Mouse (Mus musculus) T-cell, adult 2 months (primary cell): ENCODE data around the gene Pex26.

Source experiments
- DNase-seq: peaks from one replicate; pipeline ENCODE4 v3.0.0; 2022; ENCODE audit warnings: low spot score

The Pex26 gene

DNA sequence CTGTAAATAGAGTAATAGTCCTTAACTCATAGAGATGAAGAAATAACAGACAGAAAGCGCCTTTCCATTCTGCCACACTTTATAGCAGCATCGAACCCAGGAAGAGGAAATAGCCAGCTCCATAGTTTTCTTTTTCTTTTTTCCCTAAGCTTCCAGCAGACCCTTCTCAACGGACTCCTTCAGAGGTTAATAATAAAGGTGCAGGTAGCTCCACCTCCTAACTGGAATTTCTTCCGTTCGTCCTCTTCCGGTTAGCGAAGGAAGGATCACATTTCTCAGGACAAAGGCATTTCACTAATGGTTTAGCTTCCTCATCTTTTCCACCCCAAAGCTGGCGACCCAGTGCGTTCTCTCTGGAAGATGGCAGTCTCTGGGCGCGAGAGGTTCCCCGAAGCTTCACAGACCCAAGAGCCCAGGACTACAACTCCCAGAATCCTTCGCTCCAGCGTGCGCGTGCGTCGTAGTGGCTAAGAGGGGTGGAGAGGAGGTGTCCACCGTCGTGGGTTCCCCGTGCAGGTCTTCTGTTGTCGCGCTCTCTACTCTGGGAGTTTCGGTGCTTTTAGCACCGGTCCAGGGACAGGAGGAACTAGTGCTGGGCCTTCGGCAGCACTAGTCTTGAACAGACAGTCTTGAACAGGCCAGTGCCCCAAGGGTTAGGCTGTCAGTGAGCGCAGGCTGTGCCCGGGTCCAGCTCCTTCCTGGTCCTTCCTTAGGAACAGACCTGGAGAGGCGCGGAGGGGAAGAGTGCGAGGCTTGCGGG, at the start of gene Pex26:
Pex26 (plus strand) TSS at position 254 of the 760 bp plus-strand sequence.
- peak; percentile 95 for DNase-seq

DNA sequence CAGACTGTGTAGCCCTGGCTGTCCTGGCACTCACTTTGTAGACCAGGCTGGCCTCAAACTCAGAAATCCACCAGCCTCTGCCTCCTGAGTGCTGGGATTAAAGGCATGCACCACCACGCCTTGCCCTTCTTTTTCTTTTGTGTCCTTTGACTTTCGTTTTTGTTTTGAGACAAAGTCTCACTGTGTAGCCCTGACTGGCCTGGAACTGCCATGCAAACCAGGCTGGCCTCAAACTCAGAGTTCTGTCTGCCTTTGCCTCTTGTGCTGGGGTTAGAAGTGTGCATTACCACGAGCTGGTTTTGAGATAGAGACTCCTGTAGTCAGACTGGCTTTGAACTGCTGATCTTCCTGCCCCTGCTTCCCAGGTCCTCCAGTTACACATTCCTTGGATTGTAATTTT, 49.2 kb upstream of the Pex26 start:
- no peak for DNase-seq

DNA sequence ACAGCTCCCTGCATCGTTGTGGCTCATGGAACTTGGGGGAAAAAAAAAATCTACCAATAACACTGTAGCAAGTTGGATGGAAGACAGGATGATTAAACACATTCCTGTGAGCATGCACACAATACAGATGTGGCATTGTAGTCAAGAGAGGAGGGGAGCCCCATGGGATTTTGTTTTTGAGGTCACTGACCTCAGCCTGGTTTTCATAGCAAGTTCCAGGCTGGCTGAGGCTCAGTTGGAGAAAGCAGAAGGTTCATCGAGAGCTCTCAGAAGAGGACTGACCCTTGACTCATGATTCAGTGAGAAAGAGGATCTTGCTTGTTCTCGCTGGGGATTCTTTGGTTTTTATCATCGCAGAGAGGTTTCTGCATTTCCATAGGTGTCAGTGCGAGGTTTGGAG, 48.6 kb upstream of the Pex26 start:
- no peak for DNase-seq

DNA sequence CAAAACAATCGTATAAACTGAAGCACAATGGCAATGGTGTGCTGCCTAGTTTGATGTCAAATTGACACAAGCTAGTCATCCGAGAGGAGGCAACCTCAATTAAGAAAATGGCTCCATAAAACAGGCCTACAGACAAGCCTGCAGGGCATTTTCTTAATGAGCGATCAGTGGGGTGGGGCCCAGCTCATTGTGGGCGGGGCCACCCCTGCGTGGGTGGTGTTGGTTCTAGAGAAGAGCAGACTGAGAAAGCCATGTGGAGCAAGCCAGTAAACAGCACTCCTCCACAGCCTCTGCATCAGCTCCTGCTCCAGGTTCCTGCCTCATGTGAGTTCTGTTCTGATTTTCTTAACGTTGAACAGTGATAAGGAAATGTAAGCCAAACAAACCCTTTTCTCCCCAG, 46.2 kb upstream of the Pex26 start:
- DNase-seq, result no peak

DNA sequence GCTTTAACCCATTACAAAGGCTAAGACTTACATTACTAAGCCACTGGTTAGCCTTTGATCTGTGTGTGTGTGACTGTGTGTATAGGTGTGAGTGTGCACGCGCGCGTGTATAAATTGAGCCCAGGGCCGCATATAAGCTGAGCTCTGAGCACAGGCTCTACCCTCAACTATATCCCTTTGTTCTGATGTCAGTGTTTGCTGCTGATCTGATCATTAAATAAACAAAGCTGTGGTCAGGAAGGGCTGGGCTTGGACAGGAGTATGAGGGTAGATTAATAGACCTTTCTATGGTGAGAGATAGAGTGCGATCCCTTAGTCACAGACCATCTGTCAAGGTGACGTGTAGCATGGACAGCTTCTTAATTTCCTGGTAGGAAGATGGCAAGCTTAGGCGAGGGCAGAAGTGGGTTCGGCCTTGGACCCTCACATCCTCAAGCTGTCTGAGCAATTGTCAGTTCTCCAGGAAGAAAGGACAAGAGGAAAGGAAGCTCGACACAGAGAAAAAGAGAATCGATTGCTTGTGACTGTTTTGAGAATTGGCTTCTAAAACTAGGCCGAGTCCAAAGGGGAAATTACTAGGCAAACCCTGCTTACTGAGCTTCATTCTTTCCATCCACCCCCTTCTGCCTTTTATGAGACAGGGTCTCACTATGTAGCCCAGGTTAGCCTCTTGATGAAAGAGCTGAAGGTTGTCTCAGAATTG, 45.0 kb upstream of the Pex26 start:
- DNase-seq, result no peak

DNA sequence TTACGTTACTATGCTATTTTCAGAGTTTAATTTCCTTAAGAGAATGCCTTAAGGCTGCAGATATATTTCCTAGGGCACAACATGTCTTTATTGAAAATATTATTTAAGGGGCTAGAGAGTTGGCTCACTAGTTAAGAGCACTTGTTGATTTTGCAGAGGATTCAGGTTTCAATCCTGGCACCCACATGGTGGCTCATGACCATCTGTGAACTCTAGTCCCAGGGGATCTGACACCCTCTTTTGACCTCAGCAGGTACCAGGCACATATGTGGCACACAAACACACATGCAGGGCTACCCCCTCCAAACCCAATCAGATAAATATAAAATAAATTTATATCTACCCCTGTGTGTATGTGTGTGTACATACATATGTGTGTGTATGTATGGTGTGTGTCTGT, 44.2 kb upstream of the Pex26 start:
- DNase-seq, result no peak

DNA sequence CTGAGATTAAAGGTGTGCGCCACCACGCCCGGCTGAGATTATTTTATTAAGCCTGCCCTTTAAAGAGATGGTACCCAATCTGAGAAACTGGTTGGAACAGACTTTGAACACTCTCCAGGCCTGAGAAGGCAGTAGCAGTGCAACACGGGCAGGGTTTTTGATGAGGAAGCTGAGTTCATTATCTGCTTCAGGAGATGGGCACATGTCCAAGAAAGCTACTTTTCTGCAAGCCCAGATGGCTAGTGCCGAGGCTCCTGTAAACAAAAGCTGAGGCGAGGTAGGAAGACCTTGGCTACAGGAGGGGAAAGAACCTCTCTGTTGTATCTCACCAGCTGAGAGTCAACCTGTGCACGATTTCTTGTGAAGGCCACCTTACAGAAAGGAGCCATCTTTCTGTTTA, 41.2 kb upstream of the Pex26 start:
- DNase-seq, result no peak

DNA sequence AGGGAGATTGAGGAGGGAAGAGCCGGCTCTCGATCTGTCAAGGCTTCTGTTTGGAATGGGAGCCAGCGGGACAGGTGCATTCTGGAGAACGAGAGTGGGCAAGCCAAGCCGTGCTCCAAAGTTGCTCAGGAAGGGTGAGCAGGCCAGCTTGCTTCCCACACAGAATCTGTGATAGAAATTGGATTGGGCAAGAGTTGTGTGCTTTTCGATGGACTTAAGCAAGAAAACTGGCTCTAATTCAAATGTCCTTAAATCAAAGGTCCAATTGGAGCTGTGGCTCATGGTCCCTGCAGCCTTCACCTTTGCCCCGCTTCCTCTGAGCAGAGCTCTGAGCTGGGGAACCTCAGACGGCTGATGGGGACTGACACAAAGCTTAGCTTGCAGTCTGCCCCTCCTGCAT, 40.0 kb upstream of the Pex26 start:
- no peak for DNase-seq

DNA sequence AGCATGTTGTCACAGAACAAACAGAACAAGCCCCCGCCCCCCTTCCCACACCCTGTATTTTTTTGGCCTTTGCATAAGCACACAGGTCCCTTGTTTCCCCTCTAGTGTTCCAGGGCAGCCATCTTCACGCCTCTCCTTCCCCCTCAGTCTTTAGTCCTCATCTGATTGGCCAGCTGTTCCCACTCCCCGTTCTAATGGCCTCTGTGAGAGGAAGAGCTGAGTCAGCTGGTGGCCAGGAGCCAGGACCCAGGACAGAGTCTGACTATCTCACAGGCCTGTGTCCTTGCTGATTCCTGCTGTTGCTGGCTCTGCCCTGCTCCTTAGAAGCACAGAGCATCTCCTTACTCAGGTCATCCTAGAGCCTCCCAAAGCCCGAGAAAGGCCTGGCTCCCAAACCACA, 39.4 kb upstream of the Pex26 start:
- DNase-seq, result no peak

DNA sequence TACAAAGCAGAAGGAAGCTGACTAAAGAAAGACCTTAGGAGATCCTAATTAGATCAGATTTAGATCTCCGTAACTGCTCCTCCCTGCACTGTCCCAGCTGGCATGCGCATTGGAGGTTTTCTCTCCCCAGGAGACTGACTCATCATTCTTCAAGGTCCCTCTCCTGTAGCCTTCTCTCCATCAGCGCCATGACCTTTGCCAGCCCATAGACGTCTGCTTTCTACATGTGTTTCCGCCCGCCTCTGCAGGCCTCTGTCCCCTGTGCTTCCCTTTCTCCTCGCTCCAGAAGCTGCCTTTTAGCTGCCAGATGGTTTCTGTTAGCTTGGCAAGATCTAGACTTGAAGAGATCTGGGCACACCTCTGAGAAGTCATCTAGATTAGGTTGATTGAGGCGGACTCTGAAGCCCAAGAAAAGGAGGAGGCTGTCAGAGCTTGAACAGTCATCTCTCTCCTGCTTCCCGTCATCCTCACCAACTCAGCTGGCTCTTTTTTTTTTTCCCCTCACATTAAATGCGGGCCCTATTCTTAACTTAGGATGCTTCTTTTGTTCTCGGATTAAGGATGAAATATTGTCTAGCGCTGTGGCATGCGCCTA, 38.4 kb upstream of the Pex26 start:
- no peak for DNase-seq

DNA sequence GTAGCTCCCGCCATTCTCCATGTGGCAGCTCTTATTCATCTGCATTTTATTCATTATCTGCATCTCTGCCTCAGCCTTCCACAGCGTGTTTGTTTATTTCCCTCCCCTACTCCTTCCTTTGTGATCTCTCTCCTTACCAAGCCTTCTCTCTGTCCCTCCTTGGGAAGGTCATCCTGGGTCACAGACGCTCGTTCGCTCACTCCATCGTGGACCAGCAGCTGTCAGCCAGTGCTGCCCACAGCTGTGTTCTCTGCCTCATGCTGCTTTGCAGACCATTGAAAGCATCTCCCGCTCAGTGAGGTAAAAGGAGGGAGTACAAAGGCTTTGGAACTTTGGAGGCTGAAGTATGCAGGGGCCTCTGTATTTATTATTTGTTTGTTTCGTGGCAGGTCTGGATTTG, 37.6 kb upstream of the Pex26 start:
- DNase-seq, result no peak

DNA sequence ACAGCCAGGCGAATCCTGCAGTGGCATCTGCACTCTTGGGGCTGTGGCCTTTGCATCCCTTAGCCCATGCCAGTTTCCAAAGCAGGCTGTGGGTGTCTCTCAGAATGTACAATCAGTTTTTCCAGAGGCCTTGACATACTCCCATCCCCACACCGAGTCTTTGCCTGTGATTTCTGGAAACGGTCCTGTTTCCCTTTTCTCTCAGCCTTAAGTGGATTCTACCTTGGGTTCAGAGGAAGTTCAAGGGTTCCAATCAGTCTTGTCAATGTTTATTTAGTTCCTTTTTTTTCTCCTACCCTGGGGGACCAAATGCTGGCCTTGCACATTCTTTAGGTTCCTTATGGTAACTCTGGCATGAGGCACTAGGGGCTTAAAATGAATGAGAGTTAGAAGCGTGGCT, 36.7 kb upstream of the Pex26 start:
- no peak for DNase-seq

DNA sequence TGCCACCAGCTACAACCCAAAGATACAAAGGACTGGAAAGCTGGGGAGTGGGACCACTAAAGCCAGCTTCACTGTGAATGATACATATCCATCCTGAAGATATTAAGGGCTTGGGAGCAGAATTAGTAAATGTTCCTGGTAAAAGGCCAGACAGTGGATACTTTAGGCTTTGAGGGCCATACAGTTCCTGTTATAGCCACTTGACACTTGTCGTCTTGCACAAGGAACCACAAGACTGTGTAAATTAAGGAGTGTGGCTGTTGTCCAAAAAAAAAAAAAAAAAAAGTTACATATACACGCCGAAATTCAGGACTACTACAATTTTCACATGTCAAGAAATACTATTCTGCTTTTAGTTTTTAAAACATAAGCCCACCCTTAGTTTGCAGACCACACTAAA, 35.1 kb upstream of the Pex26 start:
- no peak for DNase-seq

DNA sequence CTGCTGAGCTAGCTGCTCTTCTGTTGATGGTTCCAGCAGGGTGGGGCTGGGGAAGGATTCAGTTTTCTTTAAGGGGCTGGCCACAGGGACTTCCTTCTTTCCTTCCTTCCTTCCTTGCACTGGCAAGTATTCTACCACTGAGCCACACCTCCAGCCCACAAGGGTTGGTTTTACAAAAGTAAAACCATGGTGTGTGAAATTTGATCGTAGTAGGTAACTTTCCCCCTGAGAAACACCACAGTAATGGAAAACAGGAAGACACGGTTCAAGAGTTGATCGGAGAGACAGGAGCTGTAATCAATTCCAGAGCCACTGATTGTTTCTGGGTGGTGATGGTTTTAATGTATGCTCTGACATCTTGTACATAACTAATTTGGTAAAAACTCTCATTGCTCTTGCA, 34.0 kb upstream of the Pex26 start:
- no peak for DNase-seq

DNA sequence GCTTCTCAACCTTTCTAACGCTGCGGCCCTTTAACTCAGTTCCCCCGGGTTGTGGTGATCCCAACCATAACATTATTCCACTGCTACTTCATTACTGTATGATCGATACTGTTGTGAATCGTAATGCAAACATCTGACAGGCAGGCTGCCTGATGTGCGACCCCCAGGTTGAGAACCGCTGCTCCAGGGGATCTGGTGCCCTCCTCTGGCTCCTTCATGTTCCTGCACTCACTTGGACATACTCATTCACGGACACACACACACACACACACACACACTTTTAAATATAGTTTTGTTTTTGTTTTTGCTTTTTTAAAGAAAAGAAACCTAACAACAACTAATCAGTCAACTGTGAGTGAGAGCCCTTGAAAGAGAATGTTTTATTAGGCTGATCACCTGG, 33.3 kb upstream of the Pex26 start:
- DNase-seq, result no peak

DNA sequence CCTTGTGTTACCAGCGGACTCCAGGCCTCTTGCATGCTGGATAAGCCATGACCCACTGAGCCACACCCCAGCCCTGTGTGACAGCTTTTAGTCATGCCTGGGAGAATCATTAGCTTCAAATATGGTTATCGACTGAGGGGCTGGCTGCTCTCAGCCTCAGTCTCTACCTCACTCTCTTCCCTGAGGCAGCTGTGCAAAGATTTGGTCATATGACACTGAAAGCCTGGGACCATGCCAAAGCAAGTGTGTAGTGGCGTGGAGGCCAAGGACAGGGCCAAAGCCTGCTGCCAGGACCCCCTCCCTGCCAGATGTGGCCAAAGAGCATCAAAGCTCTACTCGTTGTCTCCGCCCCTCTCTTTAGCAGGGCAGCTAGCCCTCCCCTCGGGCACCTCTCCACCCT, 31.7 kb upstream of the Pex26 start:
- no peak for DNase-seq

DNA sequence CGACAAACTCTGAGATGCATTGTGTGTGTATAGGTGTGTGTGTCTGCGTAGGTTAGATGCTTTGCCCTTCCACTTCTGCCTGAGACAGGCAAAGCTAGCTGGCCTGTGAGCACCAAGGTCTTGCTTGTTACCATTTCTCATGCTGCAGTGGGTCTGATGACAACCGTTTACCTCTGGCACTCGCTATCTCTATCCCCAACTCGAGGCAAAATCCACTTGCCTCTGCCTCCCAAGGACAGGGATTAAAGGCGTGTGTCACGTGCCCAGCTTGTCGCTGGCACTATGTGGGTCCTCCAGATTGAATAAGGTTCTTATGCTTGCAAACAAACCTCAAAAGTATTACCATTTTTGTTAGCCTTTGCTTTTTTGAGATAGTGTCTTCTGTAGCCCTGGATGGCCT, 30.3 kb upstream of the Pex26 start:
- no peak for DNase-seq

DNA sequence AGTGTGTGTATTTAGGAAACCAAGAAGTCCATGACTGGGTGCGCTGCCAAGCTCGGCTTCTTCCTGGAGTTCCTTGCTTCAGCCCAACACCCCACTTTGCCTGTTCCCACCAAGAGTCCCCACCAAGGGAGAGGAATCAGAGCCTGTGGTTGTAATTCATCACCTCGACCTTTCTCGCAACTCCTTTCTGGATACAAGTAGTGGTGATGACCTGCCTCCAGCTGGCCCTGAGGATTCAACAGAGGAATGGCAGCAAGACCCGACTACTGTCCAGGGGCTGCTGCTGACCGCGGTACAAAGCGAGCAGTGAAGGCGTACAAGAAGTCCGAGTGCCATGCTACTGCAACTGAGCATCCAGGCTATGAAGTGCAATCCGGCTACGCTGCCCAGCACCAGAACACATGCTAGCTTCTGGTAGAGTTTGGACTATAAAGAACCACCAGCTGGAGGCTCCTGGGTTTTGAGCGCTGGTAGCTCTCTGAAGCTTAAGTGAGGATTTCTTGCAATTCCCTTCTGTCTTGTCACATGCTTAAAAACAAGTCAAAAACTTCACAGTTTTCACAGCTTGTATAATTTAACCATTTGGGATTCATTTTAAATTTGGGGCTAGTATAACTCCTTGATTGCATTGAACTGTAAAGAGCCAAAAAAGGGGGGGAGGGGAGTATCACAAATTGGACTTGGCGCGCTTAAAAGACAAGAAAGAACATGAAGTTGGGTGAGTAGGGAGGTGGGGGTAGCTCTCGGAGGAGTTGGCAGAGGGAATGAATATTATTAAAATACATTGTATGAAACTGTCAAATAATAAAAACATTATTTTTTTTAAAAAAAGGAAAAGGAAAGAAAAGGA, 28.8 kb upstream of the Pex26 start:
- no peak for DNase-seq

DNA sequence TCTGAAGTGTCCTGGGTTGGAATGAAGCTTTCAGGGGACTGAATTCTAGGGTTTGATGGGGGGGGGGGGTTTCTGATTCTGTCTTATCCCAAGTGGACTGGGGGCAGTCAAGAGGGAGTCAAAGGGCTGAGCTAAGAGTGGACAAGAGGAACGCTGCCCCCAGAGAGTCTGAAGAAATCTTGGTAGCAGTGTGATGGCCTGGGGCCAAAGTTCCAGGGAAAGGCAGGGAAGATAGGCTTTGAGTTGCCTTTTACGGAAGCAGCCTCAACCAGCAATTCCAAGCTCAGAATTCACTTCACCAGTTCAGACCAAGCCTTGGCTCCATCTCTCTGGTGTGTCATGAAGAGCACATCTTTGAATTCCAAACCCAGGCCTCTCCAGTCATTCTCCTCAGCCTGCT, 27.4 kb upstream of the Pex26 start:
- no peak for DNase-seq

DNA sequence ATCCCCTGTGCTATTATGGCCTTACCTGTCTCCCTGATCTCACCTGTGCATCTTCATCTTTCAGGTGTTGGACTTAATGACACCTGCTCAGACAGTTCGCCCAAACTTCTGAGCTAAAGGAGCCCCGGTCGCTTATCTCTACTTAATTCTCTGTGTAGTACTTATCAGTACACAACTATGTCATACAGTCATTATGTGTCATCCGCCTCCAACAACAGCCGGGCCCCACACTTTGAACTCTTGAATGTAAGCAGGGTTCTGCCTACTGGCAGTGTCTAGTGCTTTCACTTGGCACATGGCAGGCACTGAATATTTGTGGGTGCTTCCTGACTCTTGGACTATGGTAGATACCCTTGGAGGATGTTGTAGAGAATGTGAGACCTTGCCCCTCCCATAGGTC, 23.9 kb upstream of the Pex26 start:
- no peak for DNase-seq

DNA sequence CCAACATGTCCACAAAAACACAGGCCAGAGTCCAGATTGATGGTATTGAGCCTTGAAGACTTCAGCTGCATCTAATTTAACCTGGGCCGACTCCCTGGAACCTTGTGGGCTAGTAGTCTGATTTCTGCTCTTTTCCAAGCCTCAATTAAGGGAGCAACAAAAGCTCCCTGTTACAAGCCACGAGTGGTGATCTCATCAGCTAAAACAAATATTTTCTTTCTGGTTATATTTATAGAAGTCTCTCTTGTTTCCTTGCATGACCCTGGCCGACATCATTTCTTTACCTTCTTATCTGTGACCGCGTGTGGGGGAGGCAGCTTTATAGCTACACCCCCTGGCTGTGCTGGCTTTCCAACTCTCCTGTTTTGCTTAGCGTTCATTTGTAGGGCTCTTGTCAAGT, 23.3 kb upstream of the Pex26 start:
- DNase-seq, result no peak

DNA sequence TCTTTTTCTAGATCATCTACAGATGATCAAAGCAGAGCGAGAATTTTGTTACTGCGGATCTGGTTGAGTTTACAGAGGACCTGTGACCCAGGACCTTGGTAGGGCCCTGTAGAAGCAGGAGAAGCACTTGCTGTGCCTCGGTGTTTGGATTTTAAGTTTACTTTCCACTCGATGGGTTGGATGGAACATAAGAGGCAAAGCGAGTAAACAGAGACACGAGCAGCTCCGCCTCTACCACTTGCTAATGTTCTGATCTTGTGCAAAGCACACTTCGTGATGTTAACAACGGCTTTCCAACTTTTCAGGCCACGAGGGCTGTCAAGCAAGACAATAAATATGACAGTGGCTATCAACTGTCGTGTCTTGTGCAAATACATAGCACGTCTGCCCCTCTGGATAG, 20.9 kb upstream of the Pex26 start:
- DNase-seq, result no peak

DNA sequence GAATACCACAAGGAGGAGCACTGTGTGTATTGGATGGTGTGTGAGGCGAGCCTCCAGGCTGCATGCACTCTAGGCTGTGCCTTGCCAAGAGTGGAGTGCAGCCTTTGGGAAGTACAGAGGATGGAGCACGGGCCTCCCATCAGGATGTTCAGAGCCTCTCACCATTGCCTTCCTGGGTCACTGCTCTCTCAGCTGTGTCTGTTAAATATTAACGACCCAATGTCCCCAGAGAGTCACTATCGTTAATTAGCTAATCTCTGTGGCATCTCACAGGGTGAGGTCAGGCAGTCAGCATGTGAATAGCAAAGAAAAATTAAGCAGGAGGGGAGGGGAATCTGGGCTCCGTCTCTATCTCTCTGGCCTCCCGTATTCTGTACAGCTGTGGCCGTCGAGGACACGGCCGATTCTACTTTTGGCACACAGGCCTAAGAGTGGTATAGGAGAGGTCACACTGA, 17.3 kb upstream of the Pex26 start:
- DNase-seq, result no peak
